Comparison of ENCODE assay signal across 13 mouse cellular contexts in genomic region chr6:36517242-36517641, GRCm38 (mm10).
DNase-seq lines count a peak whose midpoint lies in the region; ATAC-seq and TF ChIP-seq lines count a peak whose summit lies in the region.
"Had no signal": no experiment of that assay in that cellular context is flagged by ENCODE, and none has a peak within 500 bp of the region (broad histone marks: within the 10 kb centered on the region; RNA-seq: fewer than 3 reads in every experiment).

No protein-coding gene starts in this region.

- ATAC-seq in embryonic facial prominence, embryonic 14.5 days (ENCODE audit: low read depth): no peak
- ATAC-seq in heart, embryonic 16.5 days (replicated peaks; ENCODE audit: extremely low read depth, insufficient read depth, low FRiP score): 0 out of 2 replicates have a peak, but pooled peaks have one; percentile 67
- ATAC-seq in lung, embryonic 14.5 days (ENCODE audit: insufficient read depth): peak; percentile 79; the same call in 1 of the 2 replicates

- no peaks in the 10 kb centered on the region for H3K9me3 ChIP-seq in embryonic facial prominence, embryonic 14.5 days (ENCODE audit: control insufficient read depth, low read length)
- H3K9me3 ChIP-seq in embryonic facial prominence, embryonic 10.5 days: no peaks in the 10 kb centered on the region
- H3K9me3 ChIP-seq in heart, embryonic 16.5 days (replicated peaks; ENCODE audit: control insufficient read depth, low read length): no peaks in the 10 kb centered on the region
- H3K9me3 ChIP-seq in lung, embryonic 14.5 days (ENCODE audit: low read depth, low read length): no peaks in the 10 kb centered on the region
- H3K9me3 ChIP-seq: limb, embryonic 10.5 days had no signal

- TF ChIP-seq CTCF in lung, embryonic 14.5 days (IDR thresholded peaks at IDR 0.05; ENCODE audit: low read depth): no peak
- no peak for TF ChIP-seq CTCF in lung, adult 2 months (IDR thresholded peaks at IDR 0.05; ENCODE audit: insufficient read depth, low read length)

- no peak overlapping the region for H3K9ac ChIP-seq in embryonic facial prominence, embryonic 14.5 days (ENCODE audit: low read depth, low read length)
- no peak overlapping the region for H3K9ac ChIP-seq in heart, embryonic 16.5 days (ENCODE audit: low read length)
- H3K9ac ChIP-seq in lung, embryonic 14.5 days: no peak overlapping the region
- H3K9ac ChIP-seq: liver, embryonic 14.5 days had no signal

- no peak overlapping the region for H3K4me2 ChIP-seq in embryonic facial prominence, embryonic 14.5 days (ENCODE audit: low read depth, low read length)
- no peak overlapping the region; the same call in 1 of the 2 replicates for H3K4me2 ChIP-seq in heart, embryonic 16.5 days (ENCODE audit: low read depth, low read length)
- no peak overlapping the region; the same call in 1 of the 2 replicates for H3K4me2 ChIP-seq in lung, embryonic 14.5 days

- 35% methylated on average over 5 of the region's 5 CpGs for WGBS in embryonic facial prominence, embryonic 14.5 days
- WGBS in embryonic facial prominence, embryonic 10.5 days: 67% methylated on average over 5 of the region's 5 CpGs
- 32% methylated on average over 5 of the region's 5 CpGs for WGBS in heart, embryonic 16.5 days
- 22% methylated on average over 5 of the region's 5 CpGs for WGBS in lung, embryonic 14.5 days
- 14% methylated on average over 5 of the region's 5 CpGs for WGBS in lung, adult 2 months

- peak; percentile 79 for DNase-seq in embryonic facial prominence, embryonic 14.5 days (ENCODE audit: low spot score)
- no peak for DNase-seq in embryonic facial prominence, embryonic 10.5 days (ENCODE audit: low spot score)
- no peak for DNase-seq in heart, postnatal 25 days (ENCODE audit: low spot score)
- DNase-seq in lung, embryonic 14.5 days: peak; percentile 89
- DNase-seq in lung, adult 2 months: no peak
- peak; percentile 40 for DNase-seq in telencephalon, adult 2 months (ENCODE audit: low read depth, low spot score)
- DNase-seq in spleen, postnatal 36 days (ENCODE audit: low spot score in 2 of 2): no peak
- DNase-seq: adrenal gland, adult 2 months; cerebellum, postnatal 10 days; right cerebral cortex, postnatal 25 days had no signal

- no peaks in the 10 kb centered on the region for H3K36me3 ChIP-seq in embryonic facial prominence, embryonic 14.5 days (ENCODE audit: control insufficient read depth, insufficient read depth, low read length)
- no peaks in the 10 kb centered on the region for H3K36me3 ChIP-seq in embryonic facial prominence, embryonic 10.5 days (replicated peaks)
- H3K36me3 ChIP-seq in heart, embryonic 16.5 days (ENCODE audit: control insufficient read depth, insufficient read depth): no peaks in the 10 kb centered on the region
- H3K36me3 ChIP-seq in lung, embryonic 14.5 days (ENCODE audit: insufficient read depth): no peaks in the 10 kb centered on the region
- H3K36me3 ChIP-seq: limb, embryonic 10.5 days had no signal

- H3K4me3 ChIP-seq in embryonic facial prominence, embryonic 14.5 days (ENCODE audit: low read depth, low read length): no peak overlapping the region
- no peak overlapping the region for H3K4me3 ChIP-seq in embryonic facial prominence, embryonic 10.5 days
- H3K4me3 ChIP-seq in heart, embryonic 16.5 days (ENCODE audit: low read length): no peak overlapping the region
- no peak overlapping the region for H3K4me3 ChIP-seq in lung, embryonic 14.5 days (ENCODE audit: low read depth, low read length)
- no peak overlapping the region for H3K4me3 ChIP-seq in lung, adult 2 months (replicated peaks; ENCODE audit: extremely low read depth, low read depth, low read length)
- H3K4me3 ChIP-seq: limb, embryonic 10.5 days had no signal

- no peaks in the 10 kb centered on the region for H3K4me1 ChIP-seq in embryonic facial prominence, embryonic 14.5 days (ENCODE audit: control insufficient read depth, insufficient read depth, low read length)
- no peaks in the 10 kb centered on the region for H3K4me1 ChIP-seq in embryonic facial prominence, embryonic 10.5 days
- peaks cover 13% of the 10 kb centered on the region for H3K4me1 ChIP-seq in heart, embryonic 16.5 days (ENCODE audit: control insufficient read depth, insufficient read depth, low read length)
- H3K4me1 ChIP-seq in lung, embryonic 14.5 days (ENCODE audit: insufficient read depth): no peaks in the 10 kb centered on the region
- H3K4me1 ChIP-seq in lung, adult 2 months (ENCODE audit: control insufficient read depth, insufficient read depth, low read length): peaks cover 5% of the 10 kb centered on the region
- H3K4me1 ChIP-seq: limb, embryonic 10.5 days had no signal

- TF ChIP-seq POLR2A in lung, adult 2 months (IDR thresholded peaks at IDR 0.05; ENCODE audit: borderline replicate concordance, extremely low read depth, low read depth, low read length): no peak

- intact Hi-C loops in heart, postnatal 25 days (cut with DNase I): no loop called here

- no peaks in the 10 kb centered on the region for H3K27me3 ChIP-seq in embryonic facial prominence, embryonic 14.5 days (replicated peaks; ENCODE audit: control insufficient read depth, insufficient read depth, low read length)
- H3K27me3 ChIP-seq in embryonic facial prominence, embryonic 10.5 days (replicated peaks; ENCODE audit: low read depth, poor library complexity, severe bottlenecking): no peaks in the 10 kb centered on the region
- no peaks in the 10 kb centered on the region for H3K27me3 ChIP-seq in heart, embryonic 16.5 days (ENCODE audit: control insufficient read depth, insufficient read depth, low read length)
- H3K27me3 ChIP-seq in lung, embryonic 14.5 days (ENCODE audit: insufficient read depth, low read length): no peaks in the 10 kb centered on the region

- no peak overlapping the region for H3K27ac ChIP-seq in embryonic facial prominence, embryonic 14.5 days (replicated peaks; ENCODE audit: low read depth, low read length)
- H3K27ac ChIP-seq in embryonic facial prominence, embryonic 10.5 days (replicated peaks): no peak overlapping the region
- H3K27ac ChIP-seq in heart, embryonic 16.5 days (ENCODE audit: low read length): peak overlapping the region; percentile 52
- H3K27ac ChIP-seq in lung, embryonic 14.5 days (ENCODE audit: low read depth): peak overlapping the region; percentile 15; the same call in 1 of the 2 replicates
- H3K27ac ChIP-seq: limb, embryonic 10.5 days; liver, embryonic 14.5 days had no signal

Comparison
In these comparisons a context has a peak if more than half of its experiments do, and no peak if none do; other contexts are left out.
1. DNase-seq: peak in embryonic facial prominence, embryonic 14.5 days (single experiment), lung, embryonic 14.5 days (single experiment) and telencephalon, adult 2 months (single experiment); none in embryonic facial prominence, embryonic 10.5 days (single experiment), heart, postnatal 25 days (single experiment), lung, adult 2 months (single experiment) and spleen, postnatal 36 days (0 of 2).
2. H3K27ac ChIP-seq: peak in heart, embryonic 16.5 days (single experiment) and lung, embryonic 14.5 days (single experiment); none in embryonic facial prominence, embryonic 14.5 days (single experiment) and embryonic facial prominence, embryonic 10.5 days (single experiment).